Comparison of ENCODE assay signal across 10 mouse cellular contexts in genomic region chr12:50314634-50315033, GRCm38 (mm10).
DNase-seq lines count a peak whose midpoint lies in the region; ATAC-seq lines count a peak whose summit lies in the region.
"Had no signal": no experiment of that assay in that cellular context is flagged by ENCODE, and none has a peak within 500 bp of the region (broad histone marks: within the 10 kb centered on the region; RNA-seq: fewer than 3 reads in every experiment).

No protein-coding gene starts in this region.

- H3K27ac ChIP-seq in embryonic facial prominence, embryonic 14.5 days (replicated peaks; ENCODE audit: low read depth, low read length) = no peak overlapping the region
- H3K27ac ChIP-seq: embryonic facial prominence, embryonic 12.5 days; liver, embryonic 15.5 days had no signal

- no peaks in the 10 kb centered on the region for H3K4me1 ChIP-seq in embryonic facial prominence, embryonic 14.5 days (ENCODE audit: control insufficient read depth, insufficient read depth, low read length)
- H3K4me1 ChIP-seq: embryonic facial prominence, embryonic 12.5 days; liver, embryonic 15.5 days had no signal

- no peak overlapping the region for H3K4me2 ChIP-seq in embryonic facial prominence, embryonic 14.5 days (ENCODE audit: low read depth, low read length)
- H3K4me2 ChIP-seq: embryonic facial prominence, embryonic 12.5 days; liver, embryonic 15.5 days had no signal

- no peaks in the 10 kb centered on the region for H3K27me3 ChIP-seq in embryonic facial prominence, embryonic 14.5 days (replicated peaks; ENCODE audit: control insufficient read depth, insufficient read depth, low read length)
- H3K27me3 ChIP-seq: embryonic facial prominence, embryonic 12.5 days; liver, embryonic 15.5 days had no signal

- H3K4me3 ChIP-seq in embryonic facial prominence, embryonic 14.5 days (ENCODE audit: low read depth, low read length) = no peak overlapping the region
- H3K4me3 ChIP-seq: embryonic facial prominence, embryonic 12.5 days; liver, embryonic 15.5 days had no signal

- ATAC-seq in embryonic facial prominence, embryonic 14.5 days (ENCODE audit: low read depth) = no peak
- ATAC-seq in CD4-positive, CD25-positive, alpha-beta regulatory T cell, adult 4 months = no peak

- DNase-seq in heart, postnatal 10 days = peak; percentile 2 to 14
- DNase-seq in heart, postnatal 36 days = no peak
- DNase-seq in lung, postnatal 10 days = peak; percentile 9
- no peak for DNase-seq in lung, adult 18-20 months
- peak; percentile 47 for DNase-seq in embryonic facial prominence, embryonic 14.5 days (ENCODE audit: low spot score)
- peak; percentile 69 for DNase-seq in retina, embryonic 14.5 days (ENCODE audit: low spot score)
- DNase-seq in cerebellum, adult 8-10 months = no peak

- no peak overlapping the region for H3K9ac ChIP-seq in embryonic facial prominence, embryonic 14.5 days (ENCODE audit: low read depth, low read length)
- H3K9ac ChIP-seq: embryonic facial prominence, embryonic 12.5 days; liver, embryonic 15.5 days had no signal

- intact Hi-C loops in heart, postnatal 10 days (cut with DNase I) = loop anchor here (1.0 to 5.0 kb wide), 3 partner anchors 382 to 873 kb away; no protein-coding TSS in a partner anchor
- intact Hi-C loops in heart, postnatal 36 days (cut with DNase I) = loop anchor here (1.0 to 5.0 kb wide), 2 partner anchors 383 to 633 kb away; no protein-coding TSS in a partner anchor

- H3K36me3 ChIP-seq in embryonic facial prominence, embryonic 14.5 days (ENCODE audit: control insufficient read depth, insufficient read depth, low read length) = no peaks in the 10 kb centered on the region
- H3K36me3 ChIP-seq: embryonic facial prominence, embryonic 12.5 days; liver, embryonic 15.5 days had no signal

- H3K9me3 ChIP-seq in embryonic facial prominence, embryonic 14.5 days (ENCODE audit: control insufficient read depth, low read length) = no peaks in the 10 kb centered on the region
- H3K9me3 ChIP-seq: embryonic facial prominence, embryonic 12.5 days; liver, embryonic 15.5 days had no signal

Comparison
In these comparisons a context has a peak if more than half of its experiments do, and no peak if none do; other contexts are left out.
1. DNase-seq: peak in heart, postnatal 10 days (2 of 2), lung, postnatal 10 days (single experiment), embryonic facial prominence, embryonic 14.5 days (single experiment) and retina, embryonic 14.5 days (single experiment); none in heart, postnatal 36 days (0 of 2), lung, adult 18-20 months (0 of 2) and cerebellum, adult 8-10 months (single experiment).